Mouse (Mus musculus) large intestine, adult 2 months (tissue): Measurements from ENCODE around the gene Pigv. TPM values are rescaled to one million over a fixed set of nuclear protein-coding genes. Genes with fewer than 3 reads are reported as not detected.

ENCODE experiments used
- DNase-seq: peaks from one replicate; pipeline ENCODE4 v3.0.0-alpha.2; 2012; ENCODE audit warnings: low read depth, low spot score
- WGBS: fragments of 180-500 bp; shearing (Covaris S2); methylation state at CpG from one replicate; pipeline ENCODE4 v1.1.7; 2018; 5-methylcytosine and 5-hydroxymethylcytosine counted together
- polyA plus RNA-seq: library from polyadenylated mRNA; depleted of rRNA; stranded (reverse); fragments of >200 nt; gene quantifications from 2 replicates; pipeline ENCODE4 v1.2.3, GENCODE M21; 2012; rRNA removed

Pigv gene
- polyA plus RNA-seq, 1 experiment: 11.2 TPM

DNA sequence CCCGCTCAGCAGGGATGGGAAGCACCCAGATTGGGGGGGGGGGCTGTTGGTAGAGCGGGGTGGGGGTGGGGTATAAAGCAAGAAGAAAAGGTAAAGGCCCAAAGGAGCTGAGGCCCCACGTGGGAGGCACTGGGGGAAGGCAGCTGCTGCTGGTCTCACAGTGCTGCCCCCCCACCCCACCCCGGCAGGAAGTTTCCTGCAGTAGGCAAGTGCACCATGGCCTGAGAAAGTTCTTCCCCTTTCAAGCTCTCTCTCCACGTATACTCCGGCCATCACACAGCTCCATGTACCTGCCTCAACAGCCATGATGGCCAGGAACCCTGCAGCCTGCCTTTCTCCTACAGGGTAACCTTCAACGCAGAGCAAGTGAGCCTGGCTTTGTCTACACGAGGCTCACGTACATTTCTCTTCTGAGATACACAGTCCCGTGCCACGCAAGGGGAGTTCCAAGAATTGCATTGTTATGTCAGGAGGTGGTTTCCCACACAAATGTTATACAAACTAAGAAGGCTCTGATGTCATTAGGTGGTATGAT is 50.2 kb downstream of the Pigv start:
- WGBS: 81% methylated on average over 11 of the region's 11 CpGs
- DNase-seq: no peak

DNA sequence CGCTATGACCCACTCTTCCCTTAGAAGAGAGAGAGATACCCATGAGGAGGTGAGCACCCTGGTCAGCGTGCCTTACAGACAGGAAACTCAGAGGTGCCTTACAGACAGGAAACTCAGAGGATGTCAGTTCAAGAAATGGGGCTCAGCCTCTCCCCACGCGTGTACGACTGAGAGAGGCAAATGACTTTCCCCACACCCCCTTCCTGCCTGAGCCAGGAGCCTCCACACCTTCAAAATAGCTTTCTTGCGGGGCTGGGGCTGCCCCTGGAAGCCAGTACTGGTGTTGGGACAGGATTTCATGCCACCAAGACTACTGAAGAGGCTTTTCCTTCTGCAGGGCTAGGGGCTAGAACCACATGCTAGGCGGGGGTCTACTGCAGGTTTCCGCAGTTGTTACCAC is 51.8 kb downstream of the Pigv start:
- 85% methylated on average over 8 of the region's 8 CpGs for WGBS
- no peak for DNase-seq

DNA sequence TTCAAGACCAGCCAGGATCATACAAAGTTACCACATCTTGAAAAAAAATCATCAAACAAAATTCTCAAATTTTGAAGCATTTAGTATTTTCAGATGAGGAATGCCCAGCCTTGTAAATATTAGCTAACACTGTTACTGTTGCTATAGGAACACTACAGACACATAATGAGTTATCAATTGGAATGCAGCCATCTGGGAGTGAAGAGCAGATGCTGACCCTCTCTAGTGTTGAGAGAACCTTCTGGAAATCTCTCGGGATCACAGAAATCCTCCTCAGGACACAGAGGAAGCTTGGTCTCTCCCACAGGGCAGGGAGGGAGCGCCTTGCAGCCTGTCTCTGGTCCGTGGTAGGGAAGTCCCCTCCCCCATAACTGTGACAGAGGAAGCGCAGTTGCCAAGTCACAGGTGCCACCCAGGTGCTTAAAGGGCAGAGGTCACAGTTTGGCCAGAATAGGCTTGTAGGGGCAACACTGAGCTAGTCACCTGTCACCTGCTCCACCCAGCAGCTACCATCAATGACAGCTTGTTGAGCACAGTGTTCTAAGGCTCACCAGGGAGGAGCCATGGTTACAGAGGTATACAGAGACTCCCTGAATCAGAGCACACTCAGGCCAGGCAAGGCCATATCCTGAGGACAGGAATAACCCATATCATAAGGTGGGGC is 52.8 kb downstream of the Pigv start:
- WGBS: 49% methylated on average over 4 of the region's 4 CpGs
- DNase-seq: no peak

DNA sequence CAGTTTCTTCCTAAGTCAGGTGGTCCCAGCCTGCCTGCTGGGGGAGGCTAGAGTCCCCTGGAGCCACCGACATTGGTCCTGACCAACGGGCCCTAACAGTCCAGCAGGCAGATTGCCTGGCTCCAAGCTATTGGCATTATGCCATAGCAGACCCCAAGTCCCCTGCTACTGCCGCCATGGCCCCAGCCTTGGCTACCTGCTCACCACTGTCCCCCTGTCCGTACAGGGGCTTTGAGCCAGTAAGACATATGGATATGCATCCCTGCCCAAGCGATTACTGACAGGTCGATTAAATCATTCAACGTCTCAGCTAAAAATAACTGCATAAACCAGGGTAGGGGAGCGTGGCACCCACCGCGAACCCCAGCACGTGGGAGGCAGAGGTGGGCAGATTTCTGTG is 54.5 kb downstream of the Pigv start:
- WGBS: 94% methylated on average over 11 of the region's 11 CpGs
- no peak for DNase-seq

DNA sequence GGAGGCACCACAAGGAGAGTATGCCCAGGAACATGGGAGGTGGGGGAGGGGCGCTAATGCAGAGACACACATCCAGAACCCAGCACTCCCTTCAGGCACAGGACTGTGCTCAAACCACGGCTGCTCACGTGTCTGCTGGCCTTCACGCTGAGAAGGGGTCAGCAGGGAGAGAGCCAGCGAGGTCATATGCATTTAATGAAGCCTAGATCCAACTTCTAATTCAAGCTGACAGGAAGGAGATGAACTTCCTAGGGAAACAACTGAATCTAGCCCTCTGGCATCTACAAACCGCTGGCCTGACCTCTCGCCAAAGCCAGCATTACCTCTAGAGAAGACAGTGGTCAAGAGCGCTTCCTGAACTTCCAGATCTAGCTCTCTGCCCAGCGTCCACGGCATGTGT is 57.0 kb downstream of the Pigv start:
- WGBS: 90% methylated on average over 10 of the region's 10 CpGs

DNA sequence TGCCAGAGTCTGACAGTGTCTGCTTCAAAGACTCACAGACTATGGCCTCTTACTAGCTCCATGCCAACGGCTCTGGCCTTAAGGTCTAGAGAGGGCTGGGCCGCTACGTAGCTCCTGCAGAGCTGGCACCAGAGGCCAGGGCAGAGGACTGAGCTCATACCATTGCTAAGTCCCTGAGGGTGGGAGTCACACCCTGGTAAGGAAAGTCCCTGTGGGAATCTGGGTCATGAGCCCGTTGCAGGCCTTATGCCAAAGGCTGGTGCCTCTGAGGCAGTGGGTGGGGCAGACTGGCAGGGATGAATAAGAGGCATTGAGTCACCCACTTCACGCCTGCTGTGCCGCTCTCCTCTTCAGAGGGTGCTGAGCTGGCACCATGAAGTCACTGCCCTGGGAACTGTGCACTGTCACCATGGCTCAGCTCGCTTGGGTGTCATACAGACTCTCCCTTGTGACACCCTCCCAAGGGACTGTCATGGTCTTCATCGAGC is 58.1 kb downstream of the Pigv start:
- 37% methylated on average over 8 of the region's 8 CpGs for WGBS
- DNase-seq: no peak

More for the DNA sequence above, 57.0 kb downstream of the Pigv start:
- no peak for DNase-seq

DNA sequence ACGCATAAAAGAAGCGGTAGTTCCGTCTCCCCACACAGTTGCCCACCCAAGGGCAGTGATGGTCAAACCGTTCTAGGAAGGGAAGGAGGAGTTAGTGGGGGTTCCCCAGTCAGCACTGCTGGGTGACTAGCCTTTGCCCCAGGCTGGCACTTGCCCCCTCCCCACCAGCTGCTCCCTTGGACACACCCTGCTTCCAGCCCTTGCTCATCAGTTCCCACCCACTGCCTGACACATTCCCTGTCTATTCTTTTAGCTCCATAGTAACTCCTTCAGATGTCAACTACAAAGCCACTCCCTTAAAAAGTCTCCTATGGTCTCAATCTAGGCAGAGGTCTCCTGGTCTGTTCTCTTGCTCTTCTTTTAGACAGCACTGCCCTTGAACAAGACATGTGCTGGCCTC is 58.6 kb downstream of the Pigv start:
- WGBS: 86% methylated on average over 4 of the region's 4 CpGs
- no peak for DNase-seq

DNA sequence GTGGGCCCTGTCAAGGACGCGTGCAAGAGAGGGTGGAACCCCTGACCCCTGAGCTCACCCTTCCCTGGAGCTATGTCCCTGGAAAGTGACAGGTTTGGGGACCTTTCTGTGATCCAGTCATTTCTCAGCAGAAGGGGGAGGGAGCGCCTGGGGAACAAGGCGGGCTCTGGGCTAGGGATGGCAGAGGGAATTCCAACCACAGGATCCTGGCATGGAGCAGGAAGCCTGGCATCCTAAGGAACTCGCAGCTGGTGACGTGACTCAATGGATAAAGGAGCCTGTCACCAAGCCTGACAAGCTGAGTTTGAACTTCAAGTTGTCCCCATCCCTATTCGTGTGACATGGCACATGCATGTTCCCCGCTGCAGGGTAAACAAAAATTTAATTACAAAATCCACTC is 59.4 kb downstream of the Pigv start:
- no peak for DNase-seq
- 94% methylated on average over 8 of the region's 8 CpGs for WGBS

DNA sequence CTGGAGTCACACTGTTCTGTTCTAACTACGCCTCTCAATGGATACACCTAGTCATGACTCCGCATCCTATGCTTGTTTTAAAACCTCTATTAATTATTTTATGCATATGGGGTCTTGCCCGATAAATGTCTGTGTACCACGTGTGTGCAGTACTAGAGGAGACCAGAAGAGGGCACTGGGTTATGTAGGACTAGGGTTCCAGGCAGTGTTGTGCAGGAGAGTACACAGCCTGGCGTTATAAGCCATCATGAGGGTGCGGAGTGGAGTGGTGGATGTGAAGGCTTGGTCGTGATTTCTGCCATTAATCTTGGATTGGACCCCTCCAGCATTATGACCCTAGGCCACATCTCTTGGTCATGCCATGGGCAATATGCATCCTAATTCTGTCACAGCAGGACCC is 60.0 kb downstream of the Pigv start:
- DNase-seq: no peak

DNA sequence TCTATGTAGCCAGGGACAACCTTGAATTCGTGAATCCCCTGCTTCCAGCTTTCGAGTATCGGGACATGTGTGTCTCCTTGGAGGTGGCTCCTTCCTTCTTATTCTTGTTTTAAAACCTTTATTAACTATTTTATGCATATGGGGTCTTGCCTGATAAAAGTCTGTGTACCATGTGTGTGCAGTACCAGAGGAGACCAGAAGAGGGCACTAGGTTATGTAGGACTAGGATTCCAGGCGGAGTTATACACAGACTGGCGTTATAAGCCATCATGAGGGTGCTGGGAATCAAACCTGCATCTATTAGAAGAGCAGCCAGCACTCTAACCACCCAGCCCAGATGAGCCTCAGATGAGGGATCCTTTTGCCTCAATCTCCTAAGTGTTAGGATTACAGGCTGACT is 60.6 kb downstream of the Pigv start:
- DNase-seq: no peak
- WGBS: 96% methylated on average over 5 of the region's 5 CpGs

More for the DNA sequence above, 60.0 kb downstream of the Pigv start:
- WGBS: 99% methylated on average over 7 of the region's 7 CpGs

Other genes with a start within 250 kb of the Pigv start
- gene Tent5b, start 192.5 kb downstream of the Pigv start, polyA plus RNA-seq: 5.1 and 5.2 TPM in 2 replicates
- 6.5 and 7.9 TPM in 2 replicates for gene Trnp1, start 174.1 kb downstream of the Pigv start, polyA plus RNA-seq
- gene Kdf1, start 153.7 kb downstream of the Pigv start, polyA plus RNA-seq: 38.0 and 38.5 TPM in 2 replicates
- gene Nudc, start 126.7 kb downstream of the Pigv start, polyA plus RNA-seq: 34.0 and 34.5 TPM in 2 replicates
- 0.19 and 1.5 TPM in 2 replicates for gene Nr0b2, start 119.3 kb downstream of the Pigv start, polyA plus RNA-seq
- gene Gpatch3, start 97.9 kb downstream of the Pigv start, polyA plus RNA-seq: 4.8 and 5.0 TPM in 2 replicates
- gene Gpn2, start 88.3 kb downstream of the Pigv start, polyA plus RNA-seq: 36.7 and 41.4 TPM in 2 replicates
- gene Sfn, start 70.5 kb downstream of the Pigv start, polyA plus RNA-seq: 211 and 298 TPM in 2 replicates
- 27.3 and 35.7 TPM in 2 replicates for gene Zdhhc18, start 22.5 kb downstream of the Pigv start, polyA plus RNA-seq
- 25.2 and 39.5 TPM in 2 replicates for gene Arid1a, start 84.1 kb upstream of the Pigv start, polyA plus RNA-seq
- 149 and 190 TPM in 2 replicates for gene Rps6ka1, start 215.2 kb upstream of the Pigv start, polyA plus RNA-seq